Mouse (Mus musculus): ENCODE measurements at regions not wholly inside any gene's neighbourhood (a gene's known extent, or its start where the extent isn't known, plus 50 kb on each side); places are given as distances from the start of the nearest gene placed in this dataset.

DNA sequence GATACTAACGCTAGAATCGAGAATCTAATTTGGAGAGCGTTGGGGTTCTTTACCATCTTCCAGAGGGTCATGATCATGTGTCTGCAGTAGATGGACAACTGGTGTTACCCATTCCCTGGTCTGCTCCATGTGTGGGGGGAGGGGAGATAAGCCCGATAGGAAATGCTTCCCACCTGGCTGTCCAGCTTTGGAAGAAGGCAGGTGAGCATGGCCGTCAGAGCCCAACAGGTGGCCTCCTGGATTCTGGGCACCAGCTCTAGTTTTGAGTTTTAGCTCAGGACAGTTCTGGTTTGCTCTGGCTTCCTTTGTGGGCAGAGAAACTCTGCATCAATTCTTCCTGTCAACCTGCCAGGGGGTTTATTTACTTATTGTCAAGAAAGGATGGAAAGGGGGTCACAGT is 60.5 kb upstream of the Cnih3 start:
- TF ChIP-seq CTCF (IDR thresholded peaks at IDR 0.05) (no peak), EP300 (IDR thresholded peaks at IDR 0.05) (no peak)
